Mouse (Mus musculus): ENCODE measurements around the gene Bank1. TPM values are rescaled to one million over a fixed set of nuclear protein-coding genes. Genes with fewer than 3 reads are reported as not detected.

The Bank1 gene
- polyA plus RNA-seq, 1 experiment from 2014 or later: 0.51 TPM

GRCm38 (mm10) chr3:136238790-136239189 is 87.1 kb downstream of the Bank1 start:
- 72% methylated on average over 3 of the region's 3 CpGs for WGBS
- H3K27ac ChIP-seq (ENCODE audit: low read length): no peak overlapping the region
- H3K4me2 ChIP-seq (replicated peaks; ENCODE audit: low read depth, low read length): no peak overlapping the region
- TF ChIP-seq CTCF (IDR thresholded peaks at IDR 0.05): no peak
- no peak for TF ChIP-seq EP300 (IDR thresholded peaks at IDR 0.05)
- no peak overlapping the region for H3K9ac ChIP-seq (replicated peaks; ENCODE audit: low read depth)
- ATAC-seq (no peak), DNase-seq (ENCODE audit: low spot score) (no peak)
- H3K9me3 ChIP-seq (ENCODE audit: low read length): no peaks in the 10 kb centered on the region
- no peaks in the 10 kb centered on the region for H3K27me3 ChIP-seq (replicated peaks; ENCODE audit: insufficient read depth, low read length)
- no peak overlapping the region for H3K4me3 ChIP-seq (ENCODE audit: low read depth, low read length)
- no peaks in the 10 kb centered on the region for H3K36me3 ChIP-seq (ENCODE audit: insufficient read depth, low read length)
- no peaks in the 10 kb centered on the region for H3K4me1 ChIP-seq (ENCODE audit: insufficient read depth, low read depth, low read length)

- DNase-seq (ENCODE audit: low spot score) (no peak), ATAC-seq (no peak)
- Histone ChIP-seq H3K4me1 (ENCODE audit: insufficient read depth, low read depth, low read length) (no peaks in the 10 kb centered on the region), H3K9me3 (ENCODE audit: low read length) (no peaks in the 10 kb centered on the region), H3K4me3 (ENCODE audit: low read depth, low read length) (no peak overlapping the region), H3K4me2 (replicated peaks; ENCODE audit: low read depth, low read length) (no peak overlapping the region), H3K27me3 (replicated peaks; ENCODE audit: insufficient read depth, low read length) (no peaks in the 10 kb centered on the region), H3K36me3 (ENCODE audit: insufficient read depth, low read length) (no peaks in the 10 kb centered on the region), H3K27ac (ENCODE audit: low read length) (no peak overlapping the region), H3K9ac (replicated peaks; ENCODE audit: low read depth) (no peak overlapping the region)
- TF ChIP-seq EP300 (IDR thresholded peaks at IDR 0.05): no peak
- TF ChIP-seq CTCF (IDR thresholded peaks at IDR 0.05): no peak
- 55% methylated on average over 2 of the region's 2 CpGs for WGBS
Observed at GRCm38 (mm10) chr3:136233507-136233906, 92.4 kb downstream of the Bank1 start.

- DNase-seq (ENCODE audit: low spot score) (no peak), ATAC-seq (no peak)
- WGBS: 77% methylated on average over 3 of the region's 3 CpGs
Observed at GRCm38 (mm10) chr3:136230602-136231151, 95.2 kb downstream of the Bank1 start.

GRCm38 (mm10) chr3:136189661-136190228 is 136.1 kb downstream of the Bank1 start:
- Histone ChIP-seq H3K4me1 (ENCODE audit: insufficient read depth, low read depth, low read length) (no peaks in the 10 kb centered on the region), H3K4me2 (replicated peaks; ENCODE audit: low read depth, low read length) (no peak overlapping the region), H3K9ac (replicated peaks; ENCODE audit: low read depth) (no peak overlapping the region), H3K36me3 (ENCODE audit: insufficient read depth, low read length) (no peaks in the 10 kb centered on the region), H3K4me3 (ENCODE audit: low read depth, low read length) (no peak overlapping the region), H3K27me3 (replicated peaks; ENCODE audit: insufficient read depth, low read length) (no peaks in the 10 kb centered on the region), H3K9me3 (ENCODE audit: low read length) (no peaks in the 10 kb centered on the region), H3K27ac (ENCODE audit: low read length) (no peak overlapping the region)
- TF ChIP-seq EP300 (IDR thresholded peaks at IDR 0.05) (no peak), CTCF (IDR thresholded peaks at IDR 0.05) (no peak)
- DNase-seq (ENCODE audit: low spot score) (no peak), ATAC-seq (no peak)
- 87% methylated on average over 1 of the region's 1 CpGs for WGBS

More at GRCm38 (mm10) chr3:136230602-136231151, 95.2 kb downstream of the Bank1 start:
- Histone ChIP-seq H3K4me3 (ENCODE audit: low read depth, low read length) (no peak overlapping the region), H3K4me1 (ENCODE audit: insufficient read depth, low read depth, low read length) (no peaks in the 10 kb centered on the region), H3K4me2 (replicated peaks; ENCODE audit: low read depth, low read length) (no peak overlapping the region), H3K9ac (replicated peaks; ENCODE audit: low read depth) (no peak overlapping the region), H3K9me3 (ENCODE audit: low read length) (no peaks in the 10 kb centered on the region), H3K27me3 (replicated peaks; ENCODE audit: insufficient read depth, low read length) (no peaks in the 10 kb centered on the region), H3K27ac (ENCODE audit: low read length) (no peak overlapping the region), H3K36me3 (ENCODE audit: insufficient read depth, low read length) (no peaks in the 10 kb centered on the region)
- TF ChIP-seq CTCF (IDR thresholded peaks at IDR 0.05): no peak
- no peak for TF ChIP-seq EP300 (IDR thresholded peaks at IDR 0.05)

- no peak for ATAC-seq
- TF ChIP-seq CTCF (IDR thresholded peaks at IDR 0.05) (no peak), EP300 (IDR thresholded peaks at IDR 0.05) (no peak)
Observed at GRCm38 (mm10) chr3:136186548-136187113, 139.2 kb downstream of the Bank1 start.

GRCm38 (mm10) chr3:136171631-136172030 is 154.2 kb downstream of the Bank1 start:
- no peaks in the 10 kb centered on the region for H3K27me3 ChIP-seq (replicated peaks; ENCODE audit: insufficient read depth, low read length)
- no peak overlapping the region for H3K9ac ChIP-seq (replicated peaks; ENCODE audit: low read depth)
- no peaks in the 10 kb centered on the region for H3K9me3 ChIP-seq (ENCODE audit: low read length)
- H3K27ac ChIP-seq (ENCODE audit: low read length): no peak overlapping the region
- no peaks in the 10 kb centered on the region for H3K4me1 ChIP-seq (ENCODE audit: insufficient read depth, low read depth, low read length)
- H3K4me2 ChIP-seq (replicated peaks; ENCODE audit: low read depth, low read length): no peak overlapping the region
- no peak for ATAC-seq
- no peaks in the 10 kb centered on the region for H3K36me3 ChIP-seq (ENCODE audit: insufficient read depth, low read length)
- H3K4me3 ChIP-seq (ENCODE audit: low read depth, low read length): no peak overlapping the region
- DNase-seq (ENCODE audit: low spot score): no peak
- TF ChIP-seq EP300 (IDR thresholded peaks at IDR 0.05) (no peak), CTCF (IDR thresholded peaks at IDR 0.05) (no peak)

More at GRCm38 (mm10) chr3:136186548-136187113, 139.2 kb downstream of the Bank1 start:
- Histone ChIP-seq H3K9me3 (ENCODE audit: low read length) (no peaks in the 10 kb centered on the region), H3K27me3 (replicated peaks; ENCODE audit: insufficient read depth, low read length) (no peaks in the 10 kb centered on the region), H3K4me1 (ENCODE audit: insufficient read depth, low read depth, low read length) (no peaks in the 10 kb centered on the region), H3K9ac (replicated peaks; ENCODE audit: low read depth) (no peak overlapping the region), H3K4me2 (replicated peaks; ENCODE audit: low read depth, low read length) (no peak overlapping the region), H3K4me3 (ENCODE audit: low read depth, low read length) (no peak overlapping the region), H3K27ac (ENCODE audit: low read length) (no peak overlapping the region), H3K36me3 (ENCODE audit: insufficient read depth, low read length) (no peaks in the 10 kb centered on the region)
- DNase-seq (ENCODE audit: low spot score): no peak
- WGBS: 89% methylated on average over 3 of the region's 3 CpGs

Data from lung, postnatal 0 days (tissue).